Mouse (Mus musculus) Patski (cell line): ENCODE results near the gene Maob. TPM values are rescaled to one million over a fixed set of nuclear protein-coding genes. Genes with fewer than 3 reads are reported as not detected.

Source experiments
- ATAC-seq: fragments of 100-300 bp; one replicate; pipeline ENCODE4 v1.8.0; 2021
- CTCF ChIA-PET: fragments of 350-600 bp; sonication (Branson Sonifier 250); formaldehyde crosslinking; loops from one replicate; lab custom pipeline; 2022; ENCODE audit warnings: inconsistent platforms; lab: Charles Lee
- POLR2A ChIA-PET: fragments of 350-600 bp; sonication (Branson Sonifier 250); formaldehyde crosslinking; loops from one replicate; lab custom pipeline; 2022; ENCODE audit warnings: antibody characterized with exemption, inconsistent platforms; lab: Charles Lee
- DNase-seq: peaks from one replicate; pipeline ENCODE4 v3.0.0-alpha.2; 2011; ENCODE audit warnings: low read depth, low spot score
- H3K27me3 ChIP-seq: fragments of 371-371 bp; one replicate; pipeline ENCODE4 v1.5.1; 2021
- CTCF ChIP-seq: fragments of 100-300 bp; IDR thresholded peaks from one replicate; pipeline ENCODE4 v1.5.1; 2021
- in situ Hi-C: fragments of 300-500 bp; cut with MboI; formaldehyde crosslinking; loops from 3 replicates; pipeline ENCODE4 v1.11.1; 2018; ENCODE audit warnings: low pct_unique_long_range_greater_than_20kb, mixed read lengths
- polyA plus RNA-seq: library from polyadenylated mRNA; unstranded; gene quantifications from one replicate; pipeline ENCODE4 v1.2.3, GENCODE M21; 2021

The Maob gene
- not detected for polyA plus RNA-seq

- DNase-seq = no peak
- in situ Hi-C loops = no loop called here
- no peak for ATAC-seq
- POLR2A ChIA-PET = no interaction called here
- peaks cover 9% of the 10 kb centered on the region for H3K27me3 ChIP-seq
- CTCF ChIA-PET = no interaction called here
- no peak for TF ChIP-seq CTCF
Measured at GRCm38 (mm10) chrX:16817261-16817769, at the start of gene Maob. Gene Maob (minus strand): TSS chrX:16817366.

- no peak for DNase-seq
Measured at GRCm38 (mm10) chrX:16860244-16860643, 43.1 kb upstream of the Maob start.

GRCm38 (mm10) chrX:16846034-16846433, 28.9 kb upstream of the Maob start:
- ATAC-seq = no peak
- in situ Hi-C loops = no loop called here
- no peak for TF ChIP-seq CTCF
- DNase-seq = no peak
- CTCF ChIA-PET = no interaction called here
- POLR2A ChIA-PET = no interaction called here
- H3K27me3 ChIP-seq = peaks cover 63% of the 10 kb centered on the region

More at GRCm38 (mm10) chrX:16860244-16860643, 43.1 kb upstream of the Maob start:
- peak; percentile 62 for TF ChIP-seq CTCF
- H3K27me3 ChIP-seq = peaks cover 41% of the 10 kb centered on the region
- ChIA-PET POLR2A (no interaction called here), CTCF (no interaction called here)
- no peak for ATAC-seq
- in situ Hi-C loops = no loop called here

GRCm38 (mm10) chrX:16841443-16841842, 24.3 kb upstream of the Maob start:
- ChIA-PET CTCF (no interaction called here), POLR2A (no interaction called here)
- in situ Hi-C loops = no loop called here
- DNase-seq (no peak), ATAC-seq (no peak)
- H3K27me3 ChIP-seq = peaks cover 61% of the 10 kb centered on the region
- TF ChIP-seq CTCF = no peak

- CTCF ChIA-PET = no interaction called here
- no peak for DNase-seq
- in situ Hi-C loops = no loop called here
- peaks cover 46% of the 10 kb centered on the region for H3K27me3 ChIP-seq
- ATAC-seq = no peak
- TF ChIP-seq CTCF = no peak
- POLR2A ChIA-PET = no interaction called here
Measured at GRCm38 (mm10) chrX:16837293-16837692, 20.1 kb upstream of the Maob start.

GRCm38 (mm10) chrX:16836488-16837082, 19.4 kb upstream of the Maob start:
- ATAC-seq (no peak), DNase-seq (no peak)
- peaks cover 46% of the 10 kb centered on the region for H3K27me3 ChIP-seq
- in situ Hi-C loops = no loop called here
- TF ChIP-seq CTCF = no peak
- ChIA-PET POLR2A (no interaction called here), CTCF (interaction anchor here (1.5 kb wide), 1 partner anchor 22 kb away, joined by 4 read pairs; no protein-coding TSS in a partner anchor)

- ATAC-seq (no peak), DNase-seq (no peak)
- in situ Hi-C loops = no loop called here
- TF ChIP-seq CTCF = no peak
- peaks cover 57% of the 10 kb centered on the region for H3K27me3 ChIP-seq
- ChIA-PET POLR2A (no interaction called here), CTCF (no interaction called here)
Measured at GRCm38 (mm10) chrX:16826028-16826427, 8.9 kb upstream of the Maob start.

GRCm38 (mm10) chrX:16815965-16816364, 1.2 kb downstream of the Maob start:
- CTCF ChIA-PET = no interaction called here
- POLR2A ChIA-PET = no interaction called here
- no peak for TF ChIP-seq CTCF
- no peak for ATAC-seq
- no peak for DNase-seq
- in situ Hi-C loops = no loop called here
- H3K27me3 ChIP-seq = peaks cover 10% of the 10 kb centered on the region

- no peak for TF ChIP-seq CTCF
- in situ Hi-C loops = no loop called here
- ChIA-PET CTCF (no interaction called here), POLR2A (no interaction called here)
- DNase-seq (no peak), ATAC-seq (no peak)
- H3K27me3 ChIP-seq = peaks cover 25% of the 10 kb centered on the region
Measured at GRCm38 (mm10) chrX:16812080-16812479, 5.1 kb downstream of the Maob start.

GRCm38 (mm10) chrX:16767453-16767852, 49.7 kb downstream of the Maob start:
- ChIA-PET CTCF (no interaction called here), POLR2A (no interaction called here)
- in situ Hi-C loops = loop anchor here (25.0 kb wide), 1 partner anchor 445 kb away; no protein-coding TSS in a partner anchor
- DNase-seq (no peak), ATAC-seq (no peak)
- H3K27me3 ChIP-seq = peaks cover 20% of the 10 kb centered on the region
- TF ChIP-seq CTCF = no peak

- ChIA-PET POLR2A (no interaction called here), CTCF (interaction anchor here (1.7 kb wide), 1 partner anchor 451 kb away, joined by 3 read pairs; no protein-coding TSS in a partner anchor)
- no peak for ATAC-seq
- no peak for DNase-seq
- TF ChIP-seq CTCF = peak; percentile 62
- peaks cover 25% of the 10 kb centered on the region for H3K27me3 ChIP-seq
- in situ Hi-C loops = loop anchor here (25.0 kb wide), 1 partner anchor 446 kb away; no protein-coding TSS in a partner anchor
Measured at GRCm38 (mm10) chrX:16766156-16766555, 51.0 kb downstream of the Maob start.
